Mouse (Mus musculus) midbrain, embryonic 15.5 days (tissue): ENCODE measurements around the gene Tll2. TPM values are rescaled to one million over a fixed set of nuclear protein-coding genes. Genes with fewer than 3 reads are reported as not detected.

Experiments
- ATAC-seq: fragments of 200-750 bp; cut with Nextera tagmentation; replicated peaks from 2 replicates; pipeline ENCODE4 v1.8.0; 2017; ENCODE audit warnings: moderate TSS enrichment
- H3K27ac ChIP-seq: fragments of 300-500 bp; sonication (generic); 2 replicates; pipeline ENCODE4 v1.5.1; 2015; ENCODE audit warnings: mild to moderate bottlenecking, inconsistent platforms
- H3K27me3 ChIP-seq: fragments of 300-500 bp; sonication (generic); replicated peaks from 2 replicates; pipeline ENCODE4 v1.6.1; 2015; ENCODE audit warnings: inconsistent platforms
- H3K36me3 ChIP-seq: fragments of 300-500 bp; sonication (generic); replicated peaks from 2 replicates; pipeline ENCODE4 v1.6.1; 2015; ENCODE audit warnings: inconsistent platforms
- H3K4me1 ChIP-seq: fragments of 300-500 bp; sonication (generic); 2 replicates; pipeline ENCODE4 v1.6.1; 2015; ENCODE audit warnings: inconsistent platforms
- H3K4me2 ChIP-seq: fragments of 300-500 bp; sonication (generic); 2 replicates; pipeline ENCODE4 v1.6.1; 2015; ENCODE audit warnings: inconsistent platforms, mild to moderate bottlenecking, moderate library complexity
- H3K4me3 ChIP-seq: fragments of 300-500 bp; sonication (generic); 2 replicates; pipeline ENCODE4 v1.5.1; 2015; ENCODE audit warnings: mild to moderate bottlenecking, inconsistent platforms
- H3K9ac ChIP-seq: fragments of 300-500 bp; sonication (generic); 2 replicates; pipeline ENCODE4 v1.6.1; 2015; ENCODE audit warnings: mild to moderate bottlenecking, inconsistent platforms
- H3K9me3 ChIP-seq: fragments of 300-500 bp; sonication (generic); 2 replicates; pipeline ENCODE4 v1.6.1; 2016; ENCODE audit warnings: inconsistent platforms
- WGBS: fragments of 180-500 bp; shearing (Covaris S2); methylation state at CpG from one replicate; pipeline ENCODE4 v1.1.7; 2015; ENCODE audit warnings: mixed read lengths; 5-methylcytosine and 5-hydroxymethylcytosine counted together
- polyA plus RNA-seq: library from polyadenylated mRNA; unstranded; fragments of >200 nt; fragmentation: Nextera tagmentation; extraction: Ambion mirVana; gene quantifications from 2 replicates; pipeline ENCODE4 v1.2.1, GENCODE M21; 2015

The Tll2 gene
- polyA plus RNA-seq, 1 experiment from 2014 or later = 1.6 TPM

- no peak overlapping the region for H3K9ac ChIP-seq
- H3K27ac ChIP-seq = no peak overlapping the region
- peaks cover 6% of the 10 kb centered on the region; the same call in 1 of the 2 replicates for H3K4me1 ChIP-seq
- 92% methylated on average over 3 of the region's 3 CpGs for WGBS
- no peaks in the 10 kb centered on the region for H3K9me3 ChIP-seq
- no peak for ATAC-seq
- no peak overlapping the region for H3K4me2 ChIP-seq
- H3K4me3 ChIP-seq = no peak overlapping the region
- no peaks in the 10 kb centered on the region for H3K27me3 ChIP-seq
- H3K36me3 ChIP-seq = no peaks in the 10 kb centered on the region
Measured at GRCm38 (mm10) chr19:41152016-41152370, 54.6 kb downstream of the Tll2 start.

DNA sequence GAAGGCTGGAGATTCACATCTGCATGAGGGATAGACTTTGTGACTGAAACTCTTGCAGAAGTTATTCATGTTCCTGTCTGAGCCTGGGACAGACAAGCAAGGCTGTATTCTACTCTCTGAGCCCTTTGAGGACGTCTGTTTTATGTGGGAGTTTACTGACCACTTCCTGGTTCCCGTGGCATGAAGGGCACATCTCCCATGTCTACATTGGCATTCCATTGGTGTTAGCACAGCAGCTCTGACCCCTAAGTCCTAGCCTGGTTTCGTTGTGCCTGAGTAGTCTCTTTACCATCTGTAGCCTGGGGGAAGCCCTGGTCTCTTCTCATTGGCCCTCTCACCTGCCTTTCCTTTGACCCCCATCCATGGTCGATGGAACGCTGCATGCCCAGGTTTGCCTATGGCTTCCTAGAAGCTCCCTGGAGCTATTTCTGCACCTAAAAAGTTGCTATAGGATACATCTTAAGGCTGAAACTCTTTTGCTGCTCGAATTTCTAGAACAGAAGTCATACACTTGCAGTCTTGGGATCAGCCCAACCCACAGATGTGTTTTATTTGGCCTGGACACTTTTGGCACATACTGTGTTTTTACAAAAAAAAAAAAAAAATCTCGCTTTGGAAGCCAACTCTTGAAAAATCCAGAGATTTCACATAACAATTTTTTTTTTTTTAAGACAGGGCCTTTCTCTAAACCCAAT lies 55.2 kb downstream of the Tll2 start:
- Histone ChIP-seq H3K4me3 (no peak overlapping the region), H3K27ac (no peak overlapping the region), H3K27me3 (no peaks in the 10 kb centered on the region), H3K4me1 (peaks cover 6% of the 10 kb centered on the region; the same call in 1 of the 2 replicates), H3K9me3 (no peaks in the 10 kb centered on the region), H3K36me3 (no peaks in the 10 kb centered on the region), H3K9ac (no peak overlapping the region), H3K4me2 (no peak overlapping the region)
- WGBS = 84% methylated on average over 7 of the region's 7 CpGs
- no peak for ATAC-seq

- no peak overlapping the region for H3K4me3 ChIP-seq
- no peaks in the 10 kb centered on the region for H3K9me3 ChIP-seq
- no peak overlapping the region for H3K27ac ChIP-seq
- no peak overlapping the region for H3K4me2 ChIP-seq
- H3K9ac ChIP-seq = no peak overlapping the region
- ATAC-seq = no peak
- no peaks in the 10 kb centered on the region for H3K36me3 ChIP-seq
- H3K27me3 ChIP-seq = no peaks in the 10 kb centered on the region
- whole genome bisulfite sequencing = 86% methylated on average over 8 of the region's 8 CpGs
- no peaks in the 10 kb centered on the region for H3K4me1 ChIP-seq
Measured at GRCm38 (mm10) chr19:41140961-41141360, 65.7 kb downstream of the Tll2 start.

- Histone ChIP-seq H3K9ac (no peak overlapping the region), H3K4me2 (no peak overlapping the region), H3K9me3 (no peaks in the 10 kb centered on the region), H3K4me3 (no peak overlapping the region), H3K27me3 (no peaks in the 10 kb centered on the region), H3K4me1 (no peaks in the 10 kb centered on the region), H3K27ac (no peak overlapping the region), H3K36me3 (no peaks in the 10 kb centered on the region)
- WGBS = 71% methylated on average over 4 of the region's 4 CpGs
- no peak for ATAC-seq
Measured at GRCm38 (mm10) chr19:41139629-41140028, 67.0 kb downstream of the Tll2 start.

DNA sequence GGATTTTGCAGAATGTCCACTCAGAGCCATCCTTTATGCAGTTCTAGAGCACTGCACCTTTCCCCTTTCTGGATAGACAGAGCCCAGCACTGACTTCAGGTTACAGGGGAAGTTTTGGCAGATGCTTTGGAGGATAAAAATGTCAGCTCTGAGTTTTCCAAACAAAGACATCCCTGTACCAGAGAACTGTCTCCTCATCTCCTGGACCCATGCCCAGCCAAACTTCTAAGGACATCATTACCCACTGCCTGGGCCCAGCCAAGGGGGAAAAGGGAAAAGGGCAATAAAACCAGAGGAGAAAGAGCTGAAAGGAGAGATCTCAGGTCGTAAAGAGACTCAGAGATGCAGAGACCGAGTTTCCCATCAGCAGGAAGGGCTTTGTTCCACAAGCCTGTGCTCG lies 83.6 kb downstream of the Tll2 start:
- Histone ChIP-seq H3K9ac (no peak overlapping the region), H3K36me3 (no peaks in the 10 kb centered on the region), H3K9me3 (no peaks in the 10 kb centered on the region), H3K4me1 (peaks cover 4% of the 10 kb centered on the region; the same call in 1 of the 2 replicates), H3K4me2 (no peak overlapping the region), H3K27me3 (0 out of 2 replicates have a peak, but pooled peaks cover 3% of the 10 kb centered on the region), H3K27ac (no peak overlapping the region), H3K4me3 (no peak overlapping the region)
- 29% methylated on average over 3 of the region's 3 CpGs for WGBS
- no peak for ATAC-seq

DNA sequence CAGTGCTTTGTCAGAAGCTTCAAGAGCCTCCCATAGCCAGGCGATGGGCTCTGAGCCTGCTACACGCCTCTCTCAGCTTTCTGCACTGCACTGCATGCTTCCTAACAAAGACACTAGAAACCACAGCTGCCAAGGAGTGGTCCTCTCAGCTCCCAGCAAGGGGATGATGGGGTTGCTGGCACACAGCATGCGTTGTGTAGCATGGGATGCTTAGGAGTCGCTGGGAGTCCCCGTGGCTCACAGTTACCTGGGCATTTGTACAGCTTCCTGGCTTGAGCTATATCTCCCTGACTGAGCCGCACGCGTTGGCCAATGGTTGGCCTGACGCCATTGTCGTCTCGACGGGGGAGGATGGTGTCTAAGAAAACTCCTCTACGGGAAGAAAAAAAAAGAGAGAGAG lies 86.7 kb downstream of the Tll2 start:
- Histone ChIP-seq H3K9ac (no peak overlapping the region), H3K27me3 (0 out of 2 replicates have a peak, but pooled peaks cover 7% of the 10 kb centered on the region), H3K36me3 (no peaks in the 10 kb centered on the region), H3K9me3 (no peaks in the 10 kb centered on the region), H3K27ac (no peak overlapping the region), H3K4me1 (peaks cover 7% of the 10 kb centered on the region), H3K4me2 (no peak overlapping the region), H3K4me3 (no peak overlapping the region)
- ATAC-seq = no peak
- 82% methylated on average over 13 of the region's 13 CpGs for WGBS

DNA sequence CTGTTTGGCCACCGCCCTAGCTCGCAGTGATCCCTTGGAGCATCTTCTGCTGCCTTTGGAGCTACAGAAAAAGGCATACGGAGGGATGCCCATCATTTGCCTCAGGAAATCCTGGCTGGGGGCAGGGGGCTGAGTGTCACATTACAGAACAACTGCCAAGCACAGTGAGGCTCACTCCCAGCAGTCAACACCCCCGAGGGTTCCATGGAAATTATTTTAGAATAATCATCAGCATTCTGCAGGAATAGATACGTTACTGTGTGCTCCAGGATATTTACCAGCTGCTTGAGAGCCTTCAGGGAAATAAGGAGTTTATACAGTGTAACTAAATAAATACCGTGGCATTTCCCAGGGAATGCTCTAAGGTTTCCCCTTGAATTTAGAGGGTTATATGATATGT lies 88.3 kb downstream of the Tll2 start:
- Histone ChIP-seq H3K4me3 (no peak overlapping the region), H3K36me3 (no peaks in the 10 kb centered on the region), H3K9me3 (no peaks in the 10 kb centered on the region), H3K27me3 (0 out of 2 replicates have a peak, but pooled peaks cover 7% of the 10 kb centered on the region), H3K4me2 (no peak overlapping the region), H3K9ac (no peak overlapping the region), H3K27ac (no peak overlapping the region), H3K4me1 (peaks cover 20% of the 10 kb centered on the region)
- WGBS = 53% methylated on average over 6 of the region's 6 CpGs
- ATAC-seq = no peak

DNA sequence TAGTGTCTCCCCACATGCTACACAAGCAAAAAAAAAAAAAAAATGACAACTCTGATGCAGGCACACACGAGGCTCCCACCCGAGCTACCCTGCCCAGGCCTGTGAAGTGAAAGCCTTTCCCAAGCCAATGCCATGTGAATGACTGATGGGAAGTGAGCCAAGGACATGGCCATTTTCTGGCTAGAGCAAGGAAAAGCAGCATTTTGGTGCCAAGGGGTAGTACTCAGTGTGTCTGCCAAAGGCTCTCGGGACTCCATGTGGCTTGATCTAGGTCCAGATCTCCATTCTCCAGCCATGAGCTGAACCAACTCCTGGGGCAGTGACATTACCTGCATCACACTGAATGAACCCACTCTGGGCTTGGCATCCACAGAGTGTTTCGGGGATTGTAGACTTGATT lies 89.3 kb downstream of the Tll2 start:
- ATAC-seq = no peak
- no peak overlapping the region for H3K4me3 ChIP-seq
- 0 out of 2 replicates have a peak, but pooled peaks cover 7% of the 10 kb centered on the region for H3K27me3 ChIP-seq
- H3K9ac ChIP-seq = no peak overlapping the region
- no peaks in the 10 kb centered on the region for H3K36me3 ChIP-seq
- no peak overlapping the region for H3K4me2 ChIP-seq
- H3K27ac ChIP-seq = no peak overlapping the region
- peaks cover 22% of the 10 kb centered on the region for H3K4me1 ChIP-seq
- WGBS = 79% methylated on average over 4 of the region's 4 CpGs
- H3K9me3 ChIP-seq = no peaks in the 10 kb centered on the region

DNA sequence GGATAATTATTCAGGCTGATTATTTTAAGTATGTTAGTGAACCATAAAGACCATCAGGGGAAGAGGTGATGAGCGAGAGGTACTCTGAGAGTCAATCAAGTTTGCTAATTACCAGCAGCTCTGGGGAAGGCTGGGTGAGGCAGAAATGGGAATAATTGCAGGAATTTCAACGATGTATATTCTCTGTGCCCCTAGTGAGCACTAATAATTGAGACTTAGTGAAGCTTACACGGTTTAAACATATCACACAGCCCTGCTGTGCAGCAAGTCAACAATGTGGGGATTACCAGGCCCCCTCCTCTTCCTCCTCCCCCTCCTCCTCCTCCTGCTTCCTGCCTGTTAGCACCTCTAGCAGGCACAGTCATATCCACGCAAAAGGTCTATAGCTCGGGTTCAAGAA lies 92.0 kb downstream of the Tll2 start:
- H3K4me1 ChIP-seq = peaks cover 28% of the 10 kb centered on the region
- 13% methylated on average over 5 of the region's 5 CpGs for WGBS
- no peaks in the 10 kb centered on the region for H3K9me3 ChIP-seq
- no peak overlapping the region for H3K27ac ChIP-seq
- ATAC-seq = 0 out of 2 replicates have a peak, but pooled peaks have one; percentile 66
- no peak overlapping the region for H3K4me3 ChIP-seq
- H3K9ac ChIP-seq = no peak overlapping the region
- peaks cover 12% of the 10 kb centered on the region; the same call in 1 of the 2 replicates for H3K27me3 ChIP-seq
- no peaks in the 10 kb centered on the region for H3K36me3 ChIP-seq
- no peak overlapping the region for H3K4me2 ChIP-seq

GRCm38 (mm10) chr19:41113911-41114531 lies 92.6 kb downstream of the Tll2 start:
- Histone ChIP-seq H3K27me3 (peaks cover 12% of the 10 kb centered on the region; the same call in 1 of the 2 replicates), H3K36me3 (no peaks in the 10 kb centered on the region), H3K4me3 (no peak overlapping the region), H3K9me3 (no peaks in the 10 kb centered on the region), H3K4me2 (no peak overlapping the region), H3K4me1 (peaks cover 34% of the 10 kb centered on the region), H3K9ac (no peak overlapping the region), H3K27ac (no peak overlapping the region)
- 0 out of 2 replicates have a peak, but pooled peaks have one; percentile 40 for ATAC-seq
- 40% methylated on average over 17 of the region's 17 CpGs for WGBS

DNA sequence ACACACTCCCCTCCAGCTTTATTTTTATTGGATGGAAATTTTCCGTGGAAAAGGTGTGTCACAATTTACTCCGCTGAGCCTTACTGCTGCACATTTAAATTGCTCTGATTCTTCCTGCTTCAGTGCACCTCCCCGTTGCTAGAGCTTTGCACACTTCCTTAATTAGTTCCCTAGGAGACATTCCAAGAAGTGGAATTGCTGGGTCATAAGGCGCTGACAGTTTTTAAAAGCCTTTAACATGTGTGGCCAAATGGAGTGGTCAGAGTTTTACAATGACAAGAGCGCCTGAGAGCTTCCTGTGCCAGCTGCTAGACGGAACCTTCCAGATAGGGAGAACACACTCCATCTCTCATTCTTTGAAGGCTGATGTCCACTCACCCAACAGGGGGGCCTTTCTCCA lies 94.0 kb downstream of the Tll2 start:
- Histone ChIP-seq H3K9ac (no peak overlapping the region), H3K27ac (no peak overlapping the region), H3K4me3 (no peak overlapping the region), H3K36me3 (no peaks in the 10 kb centered on the region), H3K9me3 (no peaks in the 10 kb centered on the region), H3K4me1 (peaks cover 39% of the 10 kb centered on the region), H3K4me2 (no peak overlapping the region), H3K27me3 (peaks cover 12% of the 10 kb centered on the region; the same call in 1 of the 2 replicates)
- ATAC-seq = no peak
- WGBS = 48% methylated on average over 6 of the region's 6 CpGs

GRCm38 (mm10) chr19:41109991-41110390 lies 96.6 kb downstream of the Tll2 start:
- Histone ChIP-seq H3K4me3 (no peak overlapping the region), H3K9ac (no peak overlapping the region), H3K9me3 (no peaks in the 10 kb centered on the region), H3K4me2 (no peak overlapping the region), H3K27me3 (peaks cover 27% of the 10 kb centered on the region), H3K27ac (no peak overlapping the region), H3K4me1 (peaks cover 36% of the 10 kb centered on the region), H3K36me3 (no peaks in the 10 kb centered on the region)
- 34% methylated on average over 5 of the region's 5 CpGs for WGBS
- no peak for ATAC-seq

DNA sequence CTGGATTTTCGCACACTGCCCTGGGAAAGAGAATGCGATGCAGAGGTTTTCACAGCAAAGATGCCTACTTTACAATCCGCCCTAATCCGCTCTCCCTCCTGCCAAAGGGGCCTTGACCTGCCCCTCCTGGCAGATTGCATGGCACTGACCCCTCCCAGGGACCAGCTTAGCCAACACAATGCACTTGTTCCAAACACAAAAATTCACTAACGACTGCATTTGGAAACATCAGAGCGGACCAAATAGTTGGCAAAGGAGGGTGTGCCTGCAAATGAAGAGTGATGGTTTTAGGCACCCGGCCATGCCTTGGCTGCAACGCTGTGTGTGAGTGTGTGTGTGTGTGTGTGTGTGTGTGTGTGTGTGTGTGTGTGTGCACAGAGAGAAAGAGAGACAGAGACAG lies 97.1 kb downstream of the Tll2 start:
- H3K4me2 ChIP-seq = no peak overlapping the region
- H3K4me1 ChIP-seq = peaks cover 31% of the 10 kb centered on the region
- H3K4me3 ChIP-seq = no peak overlapping the region
- H3K36me3 ChIP-seq = no peaks in the 10 kb centered on the region
- whole genome bisulfite sequencing = 18% methylated on average over 8 of the region's 8 CpGs
- no peak overlapping the region for H3K27ac ChIP-seq
- peaks cover 27% of the 10 kb centered on the region for H3K27me3 ChIP-seq
- H3K9me3 ChIP-seq = no peaks in the 10 kb centered on the region
- peak; percentile 32; the same call in 1 of the 2 replicates for ATAC-seq
- H3K9ac ChIP-seq = no peak overlapping the region
